Mouse (Mus musculus): ENCODE measurements around the gene Tatdn3.

DNA sequence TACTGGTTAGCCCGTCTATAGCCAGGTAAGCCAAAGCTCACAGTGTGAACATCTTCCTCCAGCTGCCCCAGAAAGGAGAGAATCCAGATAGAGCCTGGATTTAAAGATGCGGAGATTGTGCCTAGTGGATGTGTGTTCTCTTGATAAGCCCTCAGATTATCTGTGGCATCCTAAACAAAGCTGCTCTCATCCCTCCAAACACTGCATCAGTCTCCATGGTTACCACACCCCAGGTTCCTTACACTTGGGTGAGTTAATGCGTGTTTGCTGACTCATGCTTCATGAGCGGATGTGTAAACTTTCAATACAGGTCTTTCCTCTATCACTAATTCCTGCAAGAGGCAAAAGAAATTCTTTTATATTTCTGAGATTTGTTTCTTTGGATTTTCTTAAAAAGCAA lies 27.1 kb downstream of the Tatdn3 start:
- no peak for TF ChIP-seq CTCF (IDR thresholded peaks at IDR 0.05)
- TF ChIP-seq EP300 (IDR thresholded peaks at IDR 0.05), result no peak

Data from lung, postnatal 0 days (tissue).